In genomic region chr8:10978377-10978776, GRCm38 (mm10) we compare ENCODE assay signal across 8 mouse cellular contexts. TPM values are rescaled to one million over a fixed set of nuclear protein-coding genes. Genes with fewer than 3 reads are reported as not detected.
DNase-seq lines count a peak whose midpoint lies in the region; ATAC-seq and TF ChIP-seq lines count a peak whose summit lies in the region.

No protein-coding gene starts in this region.

- no peak for ATAC-seq in G1E (ENCODE audit: extremely low read depth, insufficient number of reproducible peaks, low FRiP score, poor library complexity, severe bottlenecking)
- ATAC-seq in forebrain, embryonic 16.5 days = peak; percentile 57
- ATAC-seq in hindbrain, postnatal 0 days = peak; percentile 87
- peak; percentile 49; the same call in 1 of the 2 replicates for ATAC-seq in midbrain, embryonic 13.5 days
- ATAC-seq in inflammation-experienced regulatory T-cells, adult 6 months = no peak

- no peaks in the 10 kb centered on the region for H3K27me3 ChIP-seq in G1E (ENCODE audit: insufficient read depth, low read length)
- no peaks in the 10 kb centered on the region for H3K27me3 ChIP-seq in forebrain, embryonic 16.5 days (replicated peaks; ENCODE audit: control insufficient read depth, insufficient read depth, low read length)
- no peaks in the 10 kb centered on the region for H3K27me3 ChIP-seq in hindbrain, postnatal 0 days (ENCODE audit: insufficient read depth, low read length)
- H3K27me3 ChIP-seq in midbrain, embryonic 13.5 days = peaks cover 7% of the 10 kb centered on the region; the same call in 1 of the 2 replicates

- no peak for TF ChIP-seq CTCF in G1E (IDR thresholded peaks at IDR 0.05; ENCODE audit: low read depth, low read length)
- no peak for TF ChIP-seq CTCF in hindbrain, postnatal 0 days (IDR thresholded peaks at IDR 0.05; ENCODE audit: low read depth)

- H3K4me1 ChIP-seq in G1E (ENCODE audit: insufficient read depth, low read depth, low read length) = peaks cover 71% of the 10 kb centered on the region
- H3K4me1 ChIP-seq in forebrain, embryonic 16.5 days (replicated peaks; ENCODE audit: control insufficient read depth, insufficient read depth, low read length) = peaks cover 17% of the 10 kb centered on the region
- peaks cover 24% of the 10 kb centered on the region for H3K4me1 ChIP-seq in hindbrain, postnatal 0 days (ENCODE audit: insufficient read depth, low read length)
- peaks cover 46% of the 10 kb centered on the region for H3K4me1 ChIP-seq in midbrain, embryonic 13.5 days (replicated peaks)

- H3K4me2 ChIP-seq in forebrain, embryonic 16.5 days (ENCODE audit: low read length) = no peak overlapping the region; the same call in 1 of the 2 replicates
- no peak overlapping the region for H3K4me2 ChIP-seq in hindbrain, postnatal 0 days (ENCODE audit: low read depth, low read length)
- no peak overlapping the region for H3K4me2 ChIP-seq in midbrain, embryonic 13.5 days (replicated peaks)

- DNase-seq in G1E (ENCODE audit: low spot score) = no peak
- peak; percentile 70 to 72 for DNase-seq in adrenal gland, postnatal 36 days
- DNase-seq in hindbrain, postnatal 0 days (ENCODE audit: low spot score) = peak; percentile 91
- peak; percentile 40 to 81 for DNase-seq in left cerebral cortex, postnatal 10 days (ENCODE audit: extremely low spot score in 1 of 2, low spot score in 2 of 2)
- peak; percentile 42 to 78 for DNase-seq in urinary bladder, postnatal 36 days (ENCODE audit: low spot score in 2 of 2)

- 25% methylated on average over 21 of the region's 21 CpGs for WGBS in forebrain, embryonic 16.5 days
- 34% methylated on average over 21 of the region's 21 CpGs for WGBS in hindbrain, postnatal 0 days
- 51% methylated on average over 21 of the region's 21 CpGs for WGBS in midbrain, embryonic 13.5 days

- peak overlapping the region; percentile 22; the same call in 1 of the 2 replicates for H3K9ac ChIP-seq in forebrain, embryonic 16.5 days (replicated peaks; ENCODE audit: low read depth, low read length)
- H3K9ac ChIP-seq in hindbrain, postnatal 0 days (replicated peaks; ENCODE audit: low read length) = no peak overlapping the region
- 0 out of 2 replicates have a peak overlapping the region, but pooled peaks have one; percentile 19 for H3K9ac ChIP-seq in midbrain, embryonic 13.5 days (replicated peaks)

- intact Hi-C loops in left cerebral cortex, postnatal 10 days (cut with DNase I) = no loop called here

- peaks cover 20% of the 10 kb centered on the region for H3K36me3 ChIP-seq in G1E (replicated peaks)
- H3K36me3 ChIP-seq in forebrain, embryonic 16.5 days (ENCODE audit: control insufficient read depth, insufficient read depth) = no peaks in the 10 kb centered on the region
- no peaks in the 10 kb centered on the region for H3K36me3 ChIP-seq in hindbrain, postnatal 0 days (ENCODE audit: insufficient read depth, low read length)
- H3K36me3 ChIP-seq in midbrain, embryonic 13.5 days = no peaks in the 10 kb centered on the region; the same call in 1 of the 2 replicates

- H3K4me3 ChIP-seq in G1E (ENCODE audit: low read depth, low read length) = peak overlapping the region; percentile 7; the same call in 1 of the 2 replicates
- no peak overlapping the region for H3K4me3 ChIP-seq in forebrain, embryonic 16.5 days (replicated peaks; ENCODE audit: low read length)
- H3K4me3 ChIP-seq in hindbrain, postnatal 0 days (ENCODE audit: low read length) = no peak overlapping the region
- H3K4me3 ChIP-seq in midbrain, embryonic 13.5 days (replicated peaks) = no peak overlapping the region

- no peak overlapping the region for H3K27ac ChIP-seq in forebrain, embryonic 16.5 days (ENCODE audit: low read length)
- peak overlapping the region; percentile 67 for H3K27ac ChIP-seq in hindbrain, postnatal 0 days
- H3K27ac ChIP-seq in midbrain, embryonic 13.5 days = no peak overlapping the region; the same call in 1 of the 2 replicates

- no peaks in the 10 kb centered on the region for H3K9me3 ChIP-seq in G1E (replicated peaks)
- no peaks in the 10 kb centered on the region for H3K9me3 ChIP-seq in forebrain, embryonic 16.5 days (ENCODE audit: control insufficient read depth, low read length)
- H3K9me3 ChIP-seq in hindbrain, postnatal 0 days (ENCODE audit: low read length) = no peaks in the 10 kb centered on the region
- no peaks in the 10 kb centered on the region for H3K9me3 ChIP-seq in midbrain, embryonic 13.5 days

RNA-seq across cellular contexts. Expression of gene Irs2, which starts 29.9 kb away (rescaled TPM):
- total RNA-seq in G1E (2014; fragmentation: Nextera tagmentation) = 92.1 and 97.9 TPM in 2 replicates
- total RNA-seq in G1E (2017) = 15.6 and 17.4 TPM in 2 replicates
- 78.5 and 83.6 TPM in 2 replicates for polyA plus RNA-seq in G1E (2012)
- 10 to 100 TPM; 47.4 to 60.1 TPM for total RNA-seq in adrenal gland, postnatal 36 days (2021)
- 5.4 and 6.0 TPM in 2 replicates for polyA plus RNA-seq in forebrain, embryonic 16.5 days (2015; fragmentation: Nextera tagmentation; extraction: Ambion mirVana)
- total RNA-seq in hindbrain, postnatal 0 days (2014; rRNA removed) = 42.4 and 53.2 TPM in 2 replicates
- polyA plus RNA-seq in hindbrain, postnatal 0 days (2015; fragmentation: Nextera tagmentation; extraction: Ambion mirVana) = 6.3 and 7.3 TPM in 2 replicates
- 10 to 100 TPM; 44.6 to 47.4 TPM for total RNA-seq in left cerebral cortex, postnatal 10 days (2021)
- polyA plus RNA-seq in midbrain, embryonic 13.5 days (2015; fragmentation: Nextera tagmentation; extraction: Ambion mirVana) = 5.6 and 5.9 TPM in 2 replicates
- under 1 TPM in 2 of 3 experiments, not detected in 1; 0.72 to 0.73 TPM for polyA plus RNA-seq in inflammation-experienced regulatory T-cells, adult 6 months (2017; shearing (Covaris generic))

Comparison
In these comparisons a context has a peak if more than half of its experiments do, and no peak if none do; other contexts are left out.
1. ATAC-seq: peak in forebrain, embryonic 16.5 days (single experiment), hindbrain, postnatal 0 days (single experiment) and midbrain, embryonic 13.5 days (single experiment); none in G1E (single experiment) and inflammation-experienced regulatory T-cells, adult 6 months (single experiment).